10 mouse cellular contexts compared by ENCODE assay signal in genomic region chr7:16919395-16920149, GRCm38 (mm10). TPM values are rescaled to one million over a fixed set of nuclear protein-coding genes. Genes with fewer than 3 reads are reported as not detected.
DNase-seq lines count a peak whose midpoint lies in the region; ATAC-seq and TF ChIP-seq lines count a peak whose summit lies in the region.
"Had no signal": no experiment of that assay in that cellular context is flagged by ENCODE, and none has a peak within 500 bp of the region (broad histone marks: within the 10 kb centered on the region; RNA-seq: fewer than 3 reads in every experiment).

No protein-coding gene starts in this region.

- H3K4me2 ChIP-seq in forebrain, postnatal 0 days (ENCODE audit: low read depth) = peak overlapping the region; percentile 92

- TF ChIP-seq EP300 in heart, adult 2 months (IDR thresholded peaks at IDR 0.05; ENCODE audit: insufficient read depth, low read depth, low read length) = no peak

- no peaks in the 10 kb centered on the region for H3K27me3 ChIP-seq in heart, adult 2 months (ENCODE audit: control insufficient read depth, insufficient read depth, low read length)
- no peaks in the 10 kb centered on the region for H3K27me3 ChIP-seq in forebrain, postnatal 0 days (ENCODE audit: insufficient read depth, low read length)

- H3K4me1 ChIP-seq in heart, adult 2 months (ENCODE audit: control insufficient read depth, insufficient read depth, low read length) = peaks cover 15% of the 10 kb centered on the region
- H3K4me1 ChIP-seq in forebrain, postnatal 0 days (ENCODE audit: insufficient read depth) = peaks cover 16% of the 10 kb centered on the region

- no peak overlapping the region for H3K4me3 ChIP-seq in heart, adult 2 months
- peak overlapping the region; percentile 1; the same call in 1 of the 2 replicates for H3K4me3 ChIP-seq in forebrain, postnatal 0 days (ENCODE audit: low read depth, low read length)

- peak in 1 of 2 experiments; percentile 16 for DNase-seq in heart, adult 2 months
- DNase-seq in heart, postnatal 36 days = no peak
- DNase-seq in adrenal gland, postnatal 10 days = peak; percentile 69
- no peak for DNase-seq in forebrain, postnatal 0 days
- DNase-seq in right cerebral cortex, postnatal 4 days = no peak
- no peak for DNase-seq in kidney, postnatal 10 days
- no peak for DNase-seq in Muller cell, postnatal 12 days (ENCODE audit: inconsistent ontology term)
- DNase-seq: thymus, postnatal 36 days had no signal

- H3K9ac ChIP-seq in heart, adult 2 months (ENCODE audit: low read depth, low read length) = 0 out of 2 replicates have a peak overlapping the region, but pooled peaks have one; percentile 2
- peak overlapping the region; percentile 19 for H3K9ac ChIP-seq in forebrain, postnatal 0 days

- no peak for TF ChIP-seq CTCF in heart, adult 2 months (IDR thresholded peaks at IDR 0.05)
- TF ChIP-seq CTCF in forebrain, postnatal 0 days (IDR thresholded peaks at IDR 0.05; ENCODE audit: low read depth) = no peak

- 60% methylated on average over 13 of the region's 13 CpGs for WGBS in heart, adult 2 months
- 76% methylated on average over 13 of the region's 13 CpGs for WGBS in forebrain, postnatal 0 days

- H3K27ac ChIP-seq in heart, adult 2 months = no peak overlapping the region; the same call in 1 of the 2 replicates
- H3K27ac ChIP-seq in forebrain, postnatal 0 days (ENCODE audit: low read depth, low read length) = no peak overlapping the region
- H3K27ac ChIP-seq: macrophage had no signal

- intact Hi-C loops in heart, adult 2 months (cut with DNase I) = loop anchor here (10.0 kb wide), 1 partner anchor 305 kb away; the partner anchor contains the start of gene Arhgap35
- intact Hi-C loops in heart, postnatal 36 days (cut with DNase I) = no loop called here

- no peaks in the 10 kb centered on the region for H3K36me3 ChIP-seq in heart, adult 2 months (ENCODE audit: control insufficient read depth, insufficient read depth, low read length)
- peaks cover 53% of the 10 kb centered on the region for H3K36me3 ChIP-seq in forebrain, postnatal 0 days (ENCODE audit: insufficient read depth)

- no peak for ATAC-seq in forebrain, postnatal 0 days
- peak; percentile 43 for ATAC-seq in megakaryocyte-erythroid progenitor cell, adult 5-6 weeks (replicated peaks; ENCODE audit: low FRiP score, low TSS enrichment, poor library complexity, severe bottlenecking)

- no peak for TF ChIP-seq POLR2A in heart, adult 2 months (IDR thresholded peaks at IDR 0.05; ENCODE audit: insufficient read depth, low read depth, low read length)

- peaks cover 5% of the 10 kb centered on the region; the same call in 1 of the 2 replicates for H3K79me2 ChIP-seq in heart, adult 2 months (replicated peaks; ENCODE audit: control insufficient read depth, insufficient read depth, low read length)

- no peaks in the 10 kb centered on the region for H3K9me3 ChIP-seq in forebrain, postnatal 0 days (ENCODE audit: low read length)

RNA-seq across cellular contexts. Expression of gene Calm3, which starts 4.3 kb away (rescaled TPM):
- 100 to 1,000 TPM; 168 to 175 TPM for total RNA-seq in heart, adult 2 months (2021)
- polyA plus RNA-seq in heart, adult 2 months (2012; rRNA removed) = 163 and 206 TPM in 2 replicates
- 100 to 1,000 TPM; 182 to 193 TPM for total RNA-seq in heart, postnatal 36 days (2021)
- 100 to 1,000 TPM; 224 to 252 TPM for total RNA-seq in adrenal gland, postnatal 10 days (2021)
- total RNA-seq in forebrain, postnatal 0 days (2014; rRNA removed) = 1,323 and 1,444 TPM in 2 replicates
- polyA plus RNA-seq in forebrain, postnatal 0 days (2015; fragmentation: Nextera tagmentation; extraction: Ambion mirVana) = 403 and 424 TPM in 2 replicates
- 291 and 377 TPM in 2 replicates for total RNA-seq in megakaryocyte-erythroid progenitor cell, adult 5-6 weeks (2014; fragmentation: Nextera tagmentation)
- total RNA-seq in megakaryocyte-erythroid progenitor cell, adult 5-6 weeks (2017) = 512 and 515 TPM in 2 replicates

RNA-seq across cellular contexts. Expression of gene Ptgir, which starts 13.3 kb away (rescaled TPM):
- 1 to 10 TPM; 1.9 to 2.9 TPM for total RNA-seq in heart, adult 2 months (2021)
- polyA plus RNA-seq in heart, adult 2 months (2012; rRNA removed) = 5.2 and 7.4 TPM in 2 replicates
- 1 to 10 TPM; 2.9 TPM for total RNA-seq in heart, postnatal 36 days (2021)
- 1 to 10 TPM; 1.2 to 2.0 TPM for total RNA-seq in adrenal gland, postnatal 10 days (2021)
- 0.15 TPM in 1 of 2 replicates, not detected in the other for total RNA-seq in forebrain, postnatal 0 days (2014; rRNA removed)
- 0.08 and 0.09 TPM in 2 replicates for polyA plus RNA-seq in forebrain, postnatal 0 days (2015; fragmentation: Nextera tagmentation; extraction: Ambion mirVana)
- total RNA-seq in megakaryocyte-erythroid progenitor cell, adult 5-6 weeks (2014; fragmentation: Nextera tagmentation) = not detected in 2 replicates
- total RNA-seq in megakaryocyte-erythroid progenitor cell, adult 5-6 weeks (2017) = not detected in 2 replicates

RNA-seq across cellular contexts. Expression of gene Pnmal2, which starts 24.9 kb away (rescaled TPM):
- 1 to 10 TPM; 3.8 to 4.1 TPM for total RNA-seq in heart, adult 2 months (2021)
- polyA plus RNA-seq in heart, adult 2 months (2012; rRNA removed) = 3.5 and 4.4 TPM in 2 replicates
- 1 to 10 TPM; 3.4 to 3.9 TPM for total RNA-seq in heart, postnatal 36 days (2021)
- total RNA-seq in adrenal gland, postnatal 10 days (2021) = 10 to 100 TPM; 18.3 to 23.9 TPM
- total RNA-seq in forebrain, postnatal 0 days (2014; rRNA removed) = 98.9 and 133 TPM in 2 replicates
- polyA plus RNA-seq in forebrain, postnatal 0 days (2015; fragmentation: Nextera tagmentation; extraction: Ambion mirVana) = 87.5 and 134 TPM in 2 replicates
- total RNA-seq in megakaryocyte-erythroid progenitor cell, adult 5-6 weeks (2014; fragmentation: Nextera tagmentation) = not detected in 2 replicates
- total RNA-seq in megakaryocyte-erythroid progenitor cell, adult 5-6 weeks (2017) = not detected in 2 replicates
- polyA plus RNA-seq: macrophage had no signal

RNA-seq across cellular contexts. Expression of gene Gng8, which starts 28.0 kb away (rescaled TPM):
- 1 to 10 TPM in 1 of 2 experiments, under 1 TPM in 1; 0.47 to 1.6 TPM for total RNA-seq in heart, adult 2 months (2021)
- polyA plus RNA-seq in heart, adult 2 months (2012; rRNA removed) = 7.4 and 13.1 TPM in 2 replicates
- 1 to 10 TPM in 1 of 2 experiments, under 1 TPM in 1; 0.54 to 1.3 TPM for total RNA-seq in heart, postnatal 36 days (2021)
- 1 to 10 TPM in 1 of 2 experiments, under 1 TPM in 1; 0.84 to 2.0 TPM for total RNA-seq in adrenal gland, postnatal 10 days (2021)
- total RNA-seq in forebrain, postnatal 0 days (2014; rRNA removed) = not detected in 2 replicates
- polyA plus RNA-seq in forebrain, postnatal 0 days (2015; fragmentation: Nextera tagmentation; extraction: Ambion mirVana) = 9.3 and 16.4 TPM in 2 replicates
- not detected in 2 replicates for total RNA-seq in megakaryocyte-erythroid progenitor cell, adult 5-6 weeks (2014; fragmentation: Nextera tagmentation)
- total RNA-seq in megakaryocyte-erythroid progenitor cell, adult 5-6 weeks (2017) = 2.6 TPM in 1 of 2 replicates, not detected in the other
- polyA plus RNA-seq: macrophage had no signal

RNA-seq across cellular contexts. Expression of gene Pnmal1, which starts 39.9 kb away (rescaled TPM):
- total RNA-seq in heart, adult 2 months (2021) = under 1 TPM in 1 of 2 experiments, not detected in 1; 0.11 TPM
- 0.06 TPM in 2 replicates for polyA plus RNA-seq in heart, adult 2 months (2012; rRNA removed)
- total RNA-seq in heart, postnatal 36 days (2021) = not detected
- total RNA-seq in adrenal gland, postnatal 10 days (2021) = 1 to 10 TPM; 4.5 to 5.1 TPM
- 53.4 and 64.8 TPM in 2 replicates for total RNA-seq in forebrain, postnatal 0 days (2014; rRNA removed)
- polyA plus RNA-seq in forebrain, postnatal 0 days (2015; fragmentation: Nextera tagmentation; extraction: Ambion mirVana) = 51.1 and 61.5 TPM in 2 replicates
- total RNA-seq in megakaryocyte-erythroid progenitor cell, adult 5-6 weeks (2014; fragmentation: Nextera tagmentation) = not detected in 2 replicates
- total RNA-seq in megakaryocyte-erythroid progenitor cell, adult 5-6 weeks (2017) = not detected in 2 replicates
- polyA plus RNA-seq: macrophage had no signal

Comparison
In these comparisons a context has a peak if more than half of its experiments do, and no peak if none do; other contexts are left out.
1. RNA of gene Pnmal2, which starts 24.9 kb away (total RNA-seq): 98.9 to 133 TPM in forebrain, postnatal 0 days, 18.3 to 23.9 TPM in adrenal gland, postnatal 10 days, 3.8 to 4.1 TPM in heart, adult 2 months and 3.4 to 3.9 TPM in heart, postnatal 36 days; not detected in megakaryocyte-erythroid progenitor cell, adult 5-6 weeks; every median in the first group is over 4 times any median in the second.